Mouse (Mus musculus) limb, embryonic 15.5 days (tissue): ENCODE measurements around the gene Trpv6. TPM values are rescaled to one million over a fixed set of nuclear protein-coding genes. Genes with fewer than 3 reads are reported as not detected.
A peak's percentile ranks its signal among the peaks of the same experiment; 100 is the strongest.

Source experiments
- ATAC-seq: fragments of 200-750 bp; cut with Nextera tagmentation; 2 replicates; pipeline ENCODE4 v1.8.0; 2017; ENCODE audit warnings: low read depth, moderate TSS enrichment; ENCODE audit not compliant: insufficient number of reproducible peaks, low FRiP score, low TSS enrichment
- H3K27ac ChIP-seq: fragments of 300-500 bp; sonication (generic); 2 replicates; pipeline ENCODE4 v1.5.1; 2015; ENCODE audit warnings: moderate library complexity, mild to moderate bottlenecking, inconsistent platforms
- H3K27me3 ChIP-seq: fragments of 300-500 bp; sonication (generic); 2 replicates; pipeline ENCODE4 v1.6.1; 2015; ENCODE audit warnings: inconsistent platforms
- H3K36me3 ChIP-seq: fragments of 300-500 bp; sonication (generic); 2 replicates; pipeline ENCODE4 v1.6.1; 2015; ENCODE audit warnings: inconsistent platforms
- H3K4me1 ChIP-seq: fragments of 300-500 bp; sonication (generic); 2 replicates; pipeline ENCODE4 v1.6.1; 2015; ENCODE audit warnings: inconsistent platforms
- H3K4me2 ChIP-seq: fragments of 300-500 bp; sonication (generic); 2 replicates; pipeline ENCODE4 v1.6.1; 2015; ENCODE audit warnings: mild to moderate bottlenecking, inconsistent platforms
- H3K4me3 ChIP-seq: fragments of 300-500 bp; sonication (generic); 2 replicates; pipeline ENCODE4 v1.5.1; 2015; ENCODE audit warnings: mild to moderate bottlenecking, inconsistent platforms
- H3K9ac ChIP-seq: fragments of 300-500 bp; sonication (generic); 2 replicates; pipeline ENCODE4 v1.6.1; 2015; ENCODE audit warnings: inconsistent platforms
- H3K9me3 ChIP-seq: fragments of 300-500 bp; sonication (generic); 2 replicates; pipeline ENCODE4 v1.6.1; 2016; ENCODE audit warnings: inconsistent platforms
- WGBS: fragments of 180-500 bp; shearing (Covaris S2); methylation state at CpG from one replicate; pipeline ENCODE4 v1.1.7; 2015; 5-methylcytosine and 5-hydroxymethylcytosine counted together
- polyA plus RNA-seq: library from polyadenylated mRNA; unstranded; fragments of >200 nt; fragmentation: Nextera tagmentation; extraction: Ambion mirVana; gene quantifications from 2 replicates; pipeline ENCODE4 v1.2.1, GENCODE M21; 2015

Trpv6 gene
- polyA plus RNA-seq, 1 experiment from 2014 or later: 1.0 TPM

DNA sequence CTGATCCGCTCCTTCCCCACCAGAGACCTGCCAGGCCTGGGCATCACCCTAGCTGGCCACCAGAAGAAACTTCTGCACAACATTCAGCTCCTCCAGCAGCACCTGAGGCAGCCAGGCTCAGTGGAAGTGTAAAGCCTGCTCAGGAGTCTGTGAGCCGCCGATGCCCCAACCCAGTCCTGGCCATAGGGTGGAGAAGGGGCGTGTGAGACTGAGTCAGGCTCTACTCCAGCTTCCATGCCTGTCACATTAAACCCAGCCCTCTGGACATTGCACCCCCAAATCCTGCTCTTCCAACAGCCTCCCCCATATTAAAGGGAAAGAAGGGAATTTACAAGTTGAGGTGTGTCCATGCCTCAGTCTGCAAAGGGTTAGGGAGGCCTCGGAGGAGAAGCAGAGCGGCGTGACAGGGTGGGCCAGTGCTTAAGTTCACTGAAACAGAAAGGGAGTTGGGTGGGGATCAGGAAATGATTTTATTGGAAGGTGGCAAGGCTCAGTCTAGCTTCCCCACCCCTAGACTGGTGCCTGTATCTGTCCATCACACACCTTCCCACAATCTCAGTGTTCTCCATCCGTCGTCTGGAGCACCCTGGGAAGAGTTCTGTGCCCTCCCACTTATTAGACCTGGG, 15.9 kb downstream of the Trpv6 start:
- Histone ChIP-seq H3K36me3 (peaks cover 3% of the 10 kb centered on the region; the same call in 1 of the 2 replicates), H3K4me3 (no peak overlapping the region), H3K4me2 (no peak overlapping the region), H3K4me1 (no peaks in the 10 kb centered on the region), H3K9me3 (no peaks in the 10 kb centered on the region), H3K27me3 (no peaks in the 10 kb centered on the region), H3K27ac (no peak overlapping the region), H3K9ac (no peak overlapping the region)
- ATAC-seq: no peak
- 87% methylated on average over 9 of the region's 9 CpGs for WGBS

DNA sequence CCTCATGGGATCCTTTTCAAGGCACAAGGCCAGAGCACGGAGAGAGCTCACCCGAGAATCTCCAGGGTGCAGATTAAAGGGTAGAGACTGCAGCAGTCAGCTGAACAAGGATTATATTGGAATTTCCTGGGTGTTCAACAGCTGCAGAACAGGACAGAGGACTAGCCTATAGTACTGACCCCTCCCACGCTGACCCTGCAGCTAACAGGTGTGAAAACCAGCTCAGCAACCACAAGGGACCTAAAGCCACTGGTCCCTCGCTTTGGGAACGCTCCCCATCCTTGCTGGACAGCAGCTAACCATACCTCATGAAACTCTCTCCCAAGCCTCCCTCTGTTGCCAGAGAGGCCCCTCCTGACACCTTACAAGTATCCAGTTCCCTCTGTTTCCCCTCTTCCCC, 28.6 kb downstream of the Trpv6 start:
- ATAC-seq: no peak
- WGBS: 62% methylated on average over 5 of the region's 5 CpGs
- Histone ChIP-seq H3K27ac (no peak overlapping the region), H3K4me3 (no peak overlapping the region), H3K9ac (no peak overlapping the region), H3K36me3 (no peaks in the 10 kb centered on the region), H3K27me3 (no peaks in the 10 kb centered on the region), H3K4me1 (peaks cover 10% of the 10 kb centered on the region), H3K4me2 (no peak overlapping the region), H3K9me3 (no peaks in the 10 kb centered on the region)

DNA sequence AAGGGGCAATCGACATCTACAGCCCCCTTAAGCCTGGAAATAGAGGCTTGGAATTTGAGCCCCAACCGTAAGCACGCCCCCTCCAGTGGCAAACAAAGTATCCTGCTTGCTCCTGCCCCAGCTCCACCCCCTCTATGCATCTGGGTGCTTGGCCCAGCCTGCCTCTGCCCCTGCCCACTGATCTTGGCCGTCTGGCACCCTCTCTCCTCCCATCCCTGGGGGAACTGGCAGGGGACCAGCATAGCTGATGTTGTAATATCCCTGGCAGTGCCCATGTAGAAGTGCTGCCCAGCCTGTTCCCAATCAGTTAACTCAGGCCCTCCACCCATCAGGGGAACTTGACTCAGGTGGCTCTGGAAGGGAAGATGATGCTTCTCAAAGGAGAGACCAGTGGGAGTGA, 30.0 kb downstream of the Trpv6 start:
- Histone ChIP-seq H3K36me3 (no peaks in the 10 kb centered on the region), H3K27ac (no peak overlapping the region), H3K4me3 (peak overlapping the region; percentile 76), H3K27me3 (no peaks in the 10 kb centered on the region), H3K9me3 (no peaks in the 10 kb centered on the region), H3K4me1 (peaks cover 10% of the 10 kb centered on the region), H3K4me2 (peak overlapping the region; percentile 96), H3K9ac (no peak overlapping the region)
- 13% methylated on average over 4 of the region's 4 CpGs for WGBS
- no peak for ATAC-seq

DNA sequence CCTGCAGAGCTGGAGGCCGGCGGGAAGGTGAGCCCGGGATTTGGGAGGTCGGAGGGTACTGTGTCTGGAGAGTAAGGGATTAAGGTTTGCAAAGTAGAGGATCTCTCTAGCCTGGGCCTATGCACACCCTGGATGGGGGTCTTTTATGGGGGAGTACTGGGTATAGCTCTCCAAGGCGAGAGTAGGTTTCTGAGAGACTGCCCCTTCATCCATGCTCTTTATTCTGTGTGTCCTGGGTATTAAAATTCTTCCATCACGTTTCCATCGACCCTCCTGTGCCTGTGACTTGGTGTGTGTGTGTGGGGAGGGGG, 30.5 kb downstream of the Trpv6 start:
- H3K4me1 ChIP-seq: peaks cover 10% of the 10 kb centered on the region
- WGBS: 0% methylated on average over 7 of the region's 7 CpGs

DNA sequence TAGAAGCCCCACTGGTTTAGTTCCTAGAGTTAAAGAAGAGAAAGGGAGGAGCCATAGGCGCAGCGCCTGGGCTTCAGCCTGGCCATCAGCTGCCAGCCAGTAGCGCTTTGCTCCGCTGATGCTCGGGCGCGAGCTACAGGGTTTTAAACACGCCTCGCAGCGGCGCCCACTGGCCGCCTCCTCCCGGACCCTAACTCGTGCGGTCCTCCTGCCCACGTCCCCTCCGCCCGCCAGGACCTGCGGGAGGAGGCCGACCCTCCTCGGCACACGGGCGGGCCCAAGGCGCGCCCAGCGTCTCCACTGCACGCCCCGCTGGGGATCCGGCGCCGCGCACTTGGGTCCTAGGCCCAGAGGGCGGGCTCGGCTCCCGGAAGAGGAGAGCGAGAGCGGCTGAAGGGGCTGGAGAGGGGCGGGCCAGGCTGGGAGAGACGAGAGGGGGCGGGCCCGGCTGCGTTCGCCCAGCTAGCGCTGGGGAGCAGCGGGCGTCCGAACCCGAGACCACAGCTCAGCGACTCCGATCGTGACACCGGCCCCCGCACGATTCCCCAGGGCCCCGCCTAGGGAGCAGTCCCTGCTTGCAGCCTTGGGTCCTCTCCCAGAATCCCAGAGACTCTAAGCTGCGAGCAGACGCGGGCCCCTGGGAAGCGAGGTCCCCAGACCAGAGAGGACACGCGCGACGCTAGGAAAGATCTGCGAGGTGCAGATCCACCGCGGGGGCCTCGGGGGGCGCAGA, 31.0 kb downstream of the Trpv6 start, which contains the start of gene Ephb6:
Ephb6 (plus strand) TSS at position 422 of the 733 bp plus-strand sequence.
- peak within 1 kb of the TSS; percentile 77 for H3K9ac ChIP-seq
- peak; percentile 94 for ATAC-seq
- H3K9me3 ChIP-seq: no peaks in the 10 kb centered on the region
- peak within 1 kb of the TSS; percentile 96 for H3K4me2 ChIP-seq
- under 1% methylated on average over 55 of the region's 68 CpGs for WGBS
- peaks cover 10% of the 10 kb centered on the region for H3K4me1 ChIP-seq
- H3K27ac ChIP-seq: peak within 1 kb of the TSS; percentile 91
- H3K4me3 ChIP-seq: peak within 1 kb of the TSS; percentile 76
- no peaks in the 10 kb centered on the region for H3K36me3 ChIP-seq
- H3K27me3 ChIP-seq: no peaks in the 10 kb centered on the region

More for the DNA sequence above, 30.5 kb downstream of the Trpv6 start:
- peak overlapping the region; percentile 76 for H3K4me3 ChIP-seq
- H3K9ac ChIP-seq: peak overlapping the region; percentile 77
- peak overlapping the region; percentile 96 for H3K4me2 ChIP-seq
- H3K27me3 ChIP-seq: no peaks in the 10 kb centered on the region
- peak; percentile 11 for ATAC-seq
- H3K9me3 ChIP-seq: no peaks in the 10 kb centered on the region
- no peaks in the 10 kb centered on the region for H3K36me3 ChIP-seq
- H3K27ac ChIP-seq: peak overlapping the region; percentile 91

DNA sequence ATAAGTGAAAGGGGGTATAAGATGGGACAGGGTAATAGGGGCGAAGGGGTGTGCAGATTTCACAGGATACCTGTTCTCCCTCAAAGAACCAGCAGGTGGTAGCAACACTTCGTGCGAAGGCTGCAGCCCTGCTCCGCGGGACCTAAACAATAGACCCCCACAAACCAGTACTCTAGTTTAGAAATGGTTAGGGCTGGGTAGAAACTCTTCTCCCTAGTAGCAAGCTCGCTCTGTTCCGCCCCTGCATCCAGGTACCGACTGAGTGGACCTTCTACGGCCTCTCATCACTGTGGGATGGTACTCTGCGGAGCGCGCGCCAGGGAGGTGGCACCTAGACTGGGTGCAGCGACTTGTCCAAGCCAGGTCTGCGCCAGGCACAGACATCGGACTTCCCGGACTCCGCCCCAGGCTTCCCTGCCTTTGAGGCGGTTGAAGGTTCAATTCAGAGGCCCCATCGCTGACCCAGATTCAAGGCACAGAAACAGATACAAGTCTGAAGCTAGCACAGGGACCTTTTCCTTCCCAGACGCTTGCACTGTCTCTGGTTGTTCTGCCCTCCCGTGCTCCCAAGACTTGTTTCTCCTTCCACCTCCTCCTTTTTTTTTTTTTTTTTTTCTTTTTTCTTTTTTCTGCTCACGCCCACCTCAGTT, 31.7 kb downstream of the Trpv6 start:
- Histone ChIP-seq H3K27me3 (no peaks in the 10 kb centered on the region), H3K36me3 (no peaks in the 10 kb centered on the region), H3K9ac (peak overlapping the region; percentile 77), H3K4me2 (peak overlapping the region; percentile 96), H3K4me3 (peak overlapping the region; percentile 76), H3K27ac (peak overlapping the region; percentile 91), H3K4me1 (peaks cover 10% of the 10 kb centered on the region), H3K9me3 (no peaks in the 10 kb centered on the region)
- peak; percentile 44 for ATAC-seq
- under 1% methylated on average over 23 of the region's 23 CpGs for WGBS

DNA sequence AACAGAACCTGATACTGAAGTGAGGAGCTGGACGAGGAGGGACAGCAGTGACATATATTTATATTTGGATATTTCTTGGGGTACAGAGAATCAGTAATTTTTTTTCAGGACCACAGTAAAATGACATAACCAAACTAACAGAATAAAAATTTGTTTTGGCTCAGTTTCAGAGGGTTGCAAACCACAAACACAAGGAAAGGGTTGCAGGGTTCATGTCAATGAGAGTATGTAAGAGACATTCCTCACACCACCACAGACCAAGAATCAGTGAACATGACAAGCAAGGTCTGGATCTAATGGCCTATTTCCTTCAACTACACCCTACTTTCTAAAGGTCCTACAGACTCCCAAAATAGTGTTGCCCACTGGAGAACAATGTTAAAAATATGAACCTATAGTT, 54.0 kb downstream of the Trpv6 start:
- Histone ChIP-seq H3K9me3 (no peaks in the 10 kb centered on the region), H3K36me3 (no peaks in the 10 kb centered on the region), H3K4me1 (no peaks in the 10 kb centered on the region), H3K4me3 (no peak overlapping the region), H3K4me2 (no peak overlapping the region), H3K9ac (no peak overlapping the region), H3K27ac (no peak overlapping the region), H3K27me3 (no peaks in the 10 kb centered on the region)
- no peak for ATAC-seq
- WGBS: 82% methylated on average over 1 of the region's 1 CpGs

DNA sequence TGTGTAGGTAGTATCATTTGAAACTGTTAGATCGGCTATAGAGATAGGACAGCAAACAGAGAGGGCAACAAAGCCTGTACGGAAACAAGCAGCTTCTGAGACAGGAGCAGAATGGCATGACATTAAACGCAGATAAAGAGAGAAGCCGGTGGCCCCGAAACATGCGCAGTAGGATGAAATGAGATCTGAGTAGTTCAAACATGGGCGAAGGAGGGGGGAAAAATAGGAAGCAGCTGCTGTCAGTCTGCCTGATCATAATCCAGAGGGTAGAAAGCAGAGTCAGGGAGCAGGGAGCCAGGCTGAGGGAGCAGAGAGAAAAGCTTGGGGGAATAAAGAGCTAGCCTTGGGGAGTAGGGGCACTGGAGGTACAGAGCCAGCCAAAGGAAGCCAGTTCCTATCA, 54.9 kb downstream of the Trpv6 start:
- no peaks in the 10 kb centered on the region for H3K4me1 ChIP-seq
- WGBS: 71% methylated on average over 7 of the region's 7 CpGs
- H3K36me3 ChIP-seq: no peaks in the 10 kb centered on the region
- no peak for ATAC-seq
- no peak overlapping the region for H3K9ac ChIP-seq
- no peak overlapping the region for H3K27ac ChIP-seq
- H3K27me3 ChIP-seq: no peaks in the 10 kb centered on the region
- no peak overlapping the region for H3K4me3 ChIP-seq
- no peak overlapping the region for H3K4me2 ChIP-seq
- H3K9me3 ChIP-seq: no peaks in the 10 kb centered on the region

DNA sequence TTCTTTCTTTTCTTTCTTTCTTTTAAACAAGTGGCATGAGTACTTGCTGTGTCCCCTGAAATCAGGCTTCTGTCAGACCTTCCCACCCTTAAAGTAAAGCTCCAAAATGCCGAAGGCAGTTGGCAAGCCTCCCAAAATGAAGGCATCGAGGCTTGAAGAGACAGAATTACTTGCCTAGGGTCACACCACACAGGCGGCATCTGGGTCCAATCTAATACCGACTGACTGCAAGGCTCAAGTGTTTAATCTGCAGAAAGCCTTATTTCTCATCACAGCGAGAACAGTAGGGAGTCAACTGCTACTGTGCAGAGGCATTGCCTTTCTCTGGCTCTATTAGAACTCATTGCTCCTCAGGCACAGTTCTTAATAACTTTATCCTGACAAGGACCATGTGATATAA, 58.9 kb downstream of the Trpv6 start:
- Histone ChIP-seq H3K36me3 (no peaks in the 10 kb centered on the region), H3K9me3 (no peaks in the 10 kb centered on the region), H3K9ac (no peak overlapping the region), H3K4me2 (no peak overlapping the region), H3K27me3 (no peaks in the 10 kb centered on the region), H3K27ac (no peak overlapping the region), H3K4me1 (no peaks in the 10 kb centered on the region), H3K4me3 (no peak overlapping the region)
- ATAC-seq: no peak
- 19% methylated on average over 5 of the region's 5 CpGs for WGBS

DNA sequence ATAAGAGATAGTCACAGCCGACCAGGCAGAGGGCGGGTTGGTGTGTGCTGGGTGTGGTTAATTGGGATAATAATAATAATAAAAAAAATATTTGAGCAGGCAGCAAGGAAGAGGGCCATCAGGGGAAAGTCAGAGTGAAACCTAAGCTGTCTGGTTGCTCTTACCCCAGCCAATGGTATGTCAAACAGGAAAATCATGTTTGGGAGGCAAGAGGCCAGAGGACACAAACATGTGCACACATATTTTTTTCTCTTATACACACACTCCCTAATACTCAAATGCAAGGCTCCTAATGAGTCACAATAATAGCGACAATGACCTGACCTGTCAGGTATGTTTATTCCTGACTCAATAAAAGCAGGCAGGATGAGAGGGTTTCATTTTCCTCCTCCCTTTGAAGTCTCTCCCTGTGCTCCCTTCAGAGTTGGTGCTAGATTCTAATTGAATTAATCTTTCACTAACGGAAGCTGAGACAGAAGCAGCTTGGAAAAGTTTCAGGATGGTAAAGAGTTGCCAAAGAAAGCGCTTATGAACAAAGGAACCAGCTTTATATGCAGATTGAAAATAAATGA, 59.6 kb downstream of the Trpv6 start:
- Histone ChIP-seq H3K27me3 (no peaks in the 10 kb centered on the region), H3K9ac (no peak overlapping the region), H3K4me2 (no peak overlapping the region), H3K9me3 (no peaks in the 10 kb centered on the region), H3K4me1 (no peaks in the 10 kb centered on the region), H3K36me3 (no peaks in the 10 kb centered on the region), H3K4me3 (no peak overlapping the region), H3K27ac (no peak overlapping the region)
- 41% methylated on average over 5 of the region's 5 CpGs for WGBS
- ATAC-seq: no peak
